Mouse (Mus musculus) embryonic fibroblast, embryonic 13.5 days (primary cell): ENCODE measurements around the gene Vwa3b.

ENCODE experiments used
- CTCF ChIP-seq: IDR thresholded peaks from 2 replicates; pipeline ENCODE4 v1.5.1; 2011; ENCODE audit warnings: mild to moderate bottlenecking, control low read depth, low read length, moderate library complexity, borderline replicate concordance; ENCODE audit not compliant: insufficient read depth
- POLR2A ChIP-seq: IDR thresholded peaks from 2 replicates; pipeline ENCODE4 v1.6.1; 2011; ENCODE audit warnings: low read depth, mild to moderate bottlenecking, control low read depth, low read length, moderate library complexity

DNA sequence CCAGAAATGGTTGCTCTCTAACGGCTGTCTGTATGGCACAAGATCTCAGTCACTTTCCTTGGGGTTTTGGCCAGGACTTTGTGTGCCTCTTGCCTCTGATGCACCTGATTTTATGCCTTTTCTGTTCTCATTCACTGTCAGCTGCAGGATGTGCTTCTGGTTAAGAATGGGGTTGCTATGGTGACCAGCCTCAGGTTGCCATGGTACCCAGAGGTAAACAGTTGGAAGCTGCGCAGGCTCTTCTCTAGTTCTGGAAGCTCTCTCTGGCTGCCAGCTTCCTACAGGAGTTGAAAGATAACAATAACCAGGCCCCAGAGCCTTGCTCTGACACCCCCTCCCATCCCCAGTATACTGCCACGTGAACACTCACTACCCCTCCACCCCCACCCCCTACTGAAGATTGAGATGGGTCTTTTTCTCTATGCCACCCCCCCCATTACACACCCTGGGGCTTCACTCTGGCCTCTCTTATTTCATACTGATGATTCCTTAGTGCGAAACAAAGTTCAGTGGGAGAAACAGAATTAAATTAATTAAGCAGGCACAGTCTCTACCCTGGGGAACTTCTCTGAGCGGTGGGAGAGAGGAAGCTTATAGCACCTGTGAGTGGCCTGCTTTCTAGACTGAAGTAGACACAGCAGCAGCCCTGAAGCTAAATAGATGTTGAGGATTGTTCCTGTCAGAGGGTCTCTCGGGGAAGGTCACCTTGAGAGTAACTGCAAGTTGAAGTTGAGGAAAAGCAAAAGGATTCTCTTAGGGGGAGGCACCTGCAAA lies 193.9 kb downstream of the Vwa3b start:
- no peak for TF ChIP-seq CTCF
- no peak for TF ChIP-seq POLR2A
